Mouse (Mus musculus) cerebellum, adult 9-10 months (tissue): Measurements from ENCODE around the gene Kank2.
"Not testable (repeated sequence)": the region's sequence is repeated elsewhere in the genome, so short reads cannot be mapped to it uniquely, and the experiment has no call there.

Experiments used
- DNase-seq: peaks from one replicate; pipeline ENCODE4 v3.0.0; 2022

Kank2 gene

DNA sequence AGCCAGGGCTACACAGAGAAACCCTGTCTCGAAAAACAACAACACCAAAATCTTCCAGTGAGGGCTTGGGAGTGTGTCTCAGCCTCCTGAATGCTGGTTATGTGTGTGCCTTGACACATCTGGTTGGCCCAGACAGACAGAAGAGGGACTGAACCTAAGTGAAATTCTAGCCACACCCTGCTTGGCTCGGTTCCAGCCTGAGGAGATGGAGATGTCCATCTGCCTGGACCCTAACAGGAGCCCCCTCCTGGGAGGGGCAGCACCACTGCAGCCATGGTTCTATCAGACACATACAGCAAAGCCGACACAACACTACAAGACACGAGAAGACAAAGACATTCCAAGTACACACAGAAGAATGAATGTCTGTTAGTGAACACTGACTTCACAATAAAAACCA is 19.6 kb upstream of the Kank2 start:
- DNase-seq: peak; percentile 39

- DNase-seq: no peak
Measured at GRCm38 (mm10) chr9:21816716-21817305, 18.3 kb upstream of the Kank2 start.

GRCm38 (mm10) chr9:21811170-21811569 is 12.6 kb upstream of the Kank2 start:
- no peak for DNase-seq

GRCm38 (mm10) chr9:21808561-21808960 is 10.0 kb upstream of the Kank2 start:
- DNase-seq: no peak

GRCm38 (mm10) chr9:21806976-21807375 is 8.4 kb upstream of the Kank2 start:
- DNase-seq: peak; percentile 31

DNA sequence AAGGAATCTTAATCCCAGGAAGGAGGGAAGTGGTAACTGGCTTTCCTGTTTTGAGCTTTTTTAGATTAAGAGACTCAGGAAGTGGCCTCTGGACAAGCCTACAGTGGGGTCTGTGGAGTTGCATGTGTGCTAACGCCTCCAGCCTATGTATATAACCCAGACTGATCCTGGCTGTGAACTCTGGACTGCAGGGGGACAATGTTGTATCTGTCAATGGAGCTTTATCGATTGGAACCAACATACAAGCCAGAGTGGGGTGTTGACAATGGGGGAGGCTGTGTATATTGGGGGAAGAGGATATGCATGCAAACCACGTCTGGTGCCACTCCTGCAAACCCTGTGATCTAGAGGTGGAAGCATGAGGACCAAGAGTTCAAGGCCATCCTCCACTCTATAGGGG is 7.8 kb upstream of the Kank2 start:
- peak; percentile 13 for DNase-seq

- peak; percentile 87 for DNase-seq
Measured at GRCm38 (mm10) chr9:21803986-21804644, 5.6 kb upstream of the Kank2 start.

- no peak for DNase-seq
Measured at GRCm38 (mm10) chr9:21801591-21801990, 3.0 kb upstream of the Kank2 start.

- no peak for DNase-seq
Measured at GRCm38 (mm10) chr9:21801121-21801520, 2.6 kb upstream of the Kank2 start.

GRCm38 (mm10) chr9:21799010-21799350 is 436 bp upstream of the Kank2 start:
- DNase-seq: no peak

- DNase-seq: peak; percentile 47
Measured at GRCm38 (mm10) chr9:21797921-21798344, 611 bp downstream of the Kank2 start.

DNA sequence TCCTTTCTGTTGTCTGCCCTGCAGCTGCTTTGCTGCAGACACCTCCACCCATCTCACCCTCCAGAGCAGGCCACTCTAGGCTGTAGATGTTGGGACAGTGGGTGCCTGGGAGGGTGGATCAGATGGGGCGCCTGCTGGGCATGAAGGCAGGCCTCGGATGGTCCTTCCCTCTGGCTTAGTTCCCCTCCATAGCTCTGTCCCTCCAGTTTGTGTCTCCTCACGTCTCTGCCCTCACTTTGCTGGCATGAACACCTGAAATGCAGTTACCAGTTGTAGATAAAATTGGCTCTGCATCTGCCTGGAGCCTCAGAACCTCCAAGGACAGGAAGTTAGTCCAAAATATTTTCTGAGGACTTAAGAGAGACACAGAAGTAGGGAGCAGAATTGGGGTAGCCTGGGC is 1.6 kb downstream of the Kank2 start:
- no peak for DNase-seq

DNA sequence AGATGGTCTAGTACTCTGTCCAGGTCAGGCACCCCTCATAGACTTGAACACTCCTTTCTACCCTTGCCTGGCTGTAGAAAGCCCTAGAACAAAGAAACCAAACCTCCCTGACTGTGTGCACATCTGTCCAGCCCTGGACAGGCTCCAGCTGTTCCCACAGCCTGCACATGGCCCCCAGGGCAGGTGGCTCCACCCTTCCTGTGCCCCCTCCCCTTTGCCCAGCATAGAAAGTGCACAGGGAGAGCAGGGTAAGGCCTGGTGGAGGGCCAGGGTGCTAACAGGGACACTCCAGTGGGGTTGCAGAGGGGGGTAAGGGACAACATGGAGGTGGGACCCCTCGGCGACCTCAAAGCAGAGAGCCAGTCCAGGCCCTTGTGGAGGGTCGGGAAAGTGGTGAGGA is 2.3 kb downstream of the Kank2 start:
- peak; percentile 51 for DNase-seq

- DNase-seq: peak; percentile 49
Measured at GRCm38 (mm10) chr9:21795579-21795978, 3.0 kb downstream of the Kank2 start.

DNA sequence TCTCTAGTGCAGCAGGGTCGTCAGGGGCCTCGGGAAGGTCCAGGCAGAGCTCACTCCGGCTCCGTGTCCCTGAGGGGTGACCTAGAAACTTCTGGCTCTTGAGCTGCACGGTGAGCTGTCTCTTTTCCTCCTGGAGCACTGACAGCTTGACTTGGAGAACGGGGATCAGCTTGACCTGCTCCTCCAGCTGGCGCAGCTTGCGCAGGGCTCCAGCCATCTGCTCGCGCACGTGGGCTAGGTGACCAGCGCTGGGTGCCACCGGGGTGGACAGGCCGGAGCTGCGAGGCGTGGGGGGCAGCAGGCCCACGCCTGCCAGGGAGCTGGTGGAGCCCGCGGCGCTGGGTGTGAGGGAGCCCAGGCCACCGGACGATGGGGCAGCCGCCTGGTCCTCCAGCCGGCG is 3.6 kb downstream of the Kank2 start:
- peak; percentile 88 for DNase-seq

DNA sequence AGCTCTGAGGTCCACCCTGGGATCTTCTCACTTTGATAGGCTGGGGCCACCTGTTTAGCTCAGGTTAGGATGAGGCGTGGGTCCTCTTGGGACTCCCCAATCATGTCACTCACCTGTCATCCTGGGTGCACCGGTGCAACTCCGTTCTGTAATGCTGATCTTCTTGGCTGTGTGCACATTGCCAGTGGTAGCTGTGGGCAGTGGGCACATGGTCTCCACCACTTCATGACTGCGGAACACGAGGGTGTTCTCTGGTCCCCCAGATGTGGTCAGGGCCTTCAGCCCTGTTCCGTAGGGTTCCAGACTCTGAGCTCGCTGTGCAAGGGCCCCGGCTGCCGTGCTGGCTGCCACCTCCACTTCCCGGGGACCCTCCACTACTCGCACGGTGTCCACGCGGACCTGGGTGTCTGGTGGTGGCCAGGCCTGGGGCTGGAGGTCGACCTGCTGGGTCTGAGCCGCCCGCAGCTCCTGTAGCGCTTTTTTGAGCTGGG is 4.2 kb downstream of the Kank2 start:
- DNase-seq: peak; percentile 47

- not testable (repeated sequence) for DNase-seq
Measured at GRCm38 (mm10) chr9:21793507-21793906, 5.0 kb downstream of the Kank2 start.

GRCm38 (mm10) chr9:21792644-21793043 is 5.9 kb downstream of the Kank2 start:
- DNase-seq: peak; percentile 71

GRCm38 (mm10) chr9:21791861-21792260 is 6.7 kb downstream of the Kank2 start:
- peak; percentile 43 for DNase-seq

DNA sequence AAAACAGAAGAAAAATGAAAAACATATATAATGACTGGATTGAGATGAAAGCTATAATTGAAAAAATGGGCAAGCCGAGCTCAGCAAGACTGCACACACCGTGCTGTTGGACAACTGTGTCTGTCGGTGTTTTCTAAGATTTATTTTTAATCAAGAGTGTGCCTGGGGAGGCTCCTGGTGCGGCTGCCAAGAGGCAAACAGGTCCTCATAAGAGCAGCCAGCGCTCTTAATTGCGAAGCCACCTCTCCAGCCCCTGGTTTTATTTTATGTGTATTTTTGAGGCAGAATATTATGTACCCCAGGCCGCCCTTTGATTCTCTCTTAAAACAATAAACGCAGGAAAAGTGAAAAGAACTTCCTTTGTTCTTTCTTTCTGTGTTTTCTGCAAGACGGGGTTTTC is 10.3 kb downstream of the Kank2 start:
- no peak for DNase-seq

DNA sequence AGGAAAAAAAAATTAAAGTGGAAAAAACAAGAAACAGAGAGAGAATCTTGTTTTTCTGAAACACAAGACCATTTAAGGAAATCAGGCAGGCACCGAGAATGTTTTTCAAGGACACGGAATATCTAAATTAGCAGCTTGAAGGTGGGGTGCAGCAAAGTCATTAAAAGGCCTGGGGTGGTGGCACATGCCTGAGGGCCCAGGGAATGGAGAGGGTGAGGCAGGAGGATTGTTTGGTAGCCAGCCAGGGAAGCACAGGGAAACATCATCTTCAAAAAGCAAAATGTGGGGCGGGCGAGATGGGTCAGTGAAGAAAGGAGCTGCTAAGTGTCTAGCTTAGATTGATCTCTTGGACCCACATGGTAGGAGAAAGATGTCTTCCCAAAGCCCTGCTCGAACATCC is 10.9 kb downstream of the Kank2 start:
- DNase-seq: no peak

- DNase-seq: no peak
Measured at GRCm38 (mm10) chr9:21786906-21787305, 11.6 kb downstream of the Kank2 start.

DNA sequence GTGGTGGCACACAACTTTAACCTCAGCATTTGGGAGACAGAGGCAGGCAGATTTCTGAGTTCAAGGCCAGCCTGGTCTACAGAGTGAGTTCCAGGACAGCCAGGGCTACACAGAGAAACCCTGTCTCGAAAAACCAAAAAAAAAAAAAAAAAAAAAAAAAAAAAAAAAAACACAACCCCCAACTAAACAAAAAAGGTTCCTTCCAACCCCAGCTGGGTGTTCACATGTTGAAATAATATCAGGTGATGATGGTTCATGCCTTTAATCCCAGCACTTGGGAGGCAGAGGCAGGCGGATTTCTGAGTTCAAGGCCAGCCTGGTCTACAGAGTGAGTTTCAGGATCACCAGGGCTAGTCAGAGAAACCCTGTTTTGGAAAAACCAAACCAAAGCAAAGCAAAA is 12.2 kb downstream of the Kank2 start:
- not testable (repeated sequence) for DNase-seq

GRCm38 (mm10) chr9:21784517-21785307 is 13.8 kb downstream of the Kank2 start:
- DNase-seq: no peak
